Mouse (Mus musculus): ENCODE results near the gene Pttg1ip. TPM values are rescaled to one million over a fixed set of nuclear protein-coding genes. Genes with fewer than 3 reads are reported as not detected.

Gene Pttg1ip
- polyA plus RNA-seq, 1 experiment from 2014 or later, result 72.8 TPM

MicroRNAs encoded within 50 kb of the gene (microRNA counts, 519-probe panel; counts per million panel counts)
- 582 counts per million, percentile 70 among the panel's probes with 10 or more counts for microRNA mmu-miR-1930

Small RNA genes lying within 50 kb of the gene (microRNA-seq; reads per million reads assigned to microRNA genes)
- gene Mir1930, result 20.0 reads per million, percentile 31 among the genes with 10 or more reads in this experiment

Other genes with a start within 250 kb of the Pttg1ip start
- 2.9 and 3.2 TPM in 2 replicates for gene Adarb1, start 163.4 kb upstream of the Pttg1ip start, polyA plus RNA-seq (2016; fragmentation: Nextera tagmentation; extraction: Ambion mirVana)
- gene Fam207a, start 65.9 kb upstream of the Pttg1ip start, polyA plus RNA-seq (2016; fragmentation: Nextera tagmentation; extraction: Ambion mirVana), result 32.7 and 33.7 TPM in 2 replicates
- 13.5 and 13.9 TPM in 2 replicates for gene Itgb2, start 51.5 kb upstream of the Pttg1ip start, polyA plus RNA-seq (2016; fragmentation: Nextera tagmentation; extraction: Ambion mirVana)
- 138 and 146 TPM in 2 replicates for gene Sumo3, start 24.4 kb downstream of the Pttg1ip start, polyA plus RNA-seq (2016; fragmentation: Nextera tagmentation; extraction: Ambion mirVana)
- gene Gm49325, start 24.5 kb downstream of the Pttg1ip start, polyA plus RNA-seq (2016; fragmentation: Nextera tagmentation; extraction: Ambion mirVana), result 5.1 TPM in 1 of 2 replicates, not detected in the other
- 55.7 and 59.9 TPM in 2 replicates for gene Ube2g2, start 40.6 kb downstream of the Pttg1ip start, polyA plus RNA-seq (2016; fragmentation: Nextera tagmentation; extraction: Ambion mirVana)
- gene Tspear, start 104.8 kb downstream of the Pttg1ip start, polyA plus RNA-seq (2016; fragmentation: Nextera tagmentation; extraction: Ambion mirVana), result 0.05 TPM in 1 of 2 replicates, not detected in the other
- not detected in 2 replicates for gene Gm19402, start 109.0 kb downstream of the Pttg1ip start, polyA plus RNA-seq (2016; fragmentation: Nextera tagmentation; extraction: Ambion mirVana)
- gene Gm9508, start 115.5 kb downstream of the Pttg1ip start, polyA plus RNA-seq (2016; fragmentation: Nextera tagmentation; extraction: Ambion mirVana), result not detected in 2 replicates
- gene Gm10272, start 124.9 kb downstream of the Pttg1ip start, polyA plus RNA-seq (2016; fragmentation: Nextera tagmentation; extraction: Ambion mirVana), result not detected in 2 replicates
- not detected in 2 replicates for gene Gm10024, start 129.7 kb downstream of the Pttg1ip start, polyA plus RNA-seq (2016; fragmentation: Nextera tagmentation; extraction: Ambion mirVana)
- not detected in 2 replicates for gene Gm10142, start 134.1 kb downstream of the Pttg1ip start, polyA plus RNA-seq (2016; fragmentation: Nextera tagmentation; extraction: Ambion mirVana)
- gene Krtap12-1, start 138.9 kb downstream of the Pttg1ip start, polyA plus RNA-seq (2016; fragmentation: Nextera tagmentation; extraction: Ambion mirVana), result not detected in 2 replicates
- not detected in 2 replicates for gene Gm10100, start 144.8 kb downstream of the Pttg1ip start, polyA plus RNA-seq (2016; fragmentation: Nextera tagmentation; extraction: Ambion mirVana)
- gene Gm18596, start 160.9 kb downstream of the Pttg1ip start, polyA plus RNA-seq (2016; fragmentation: Nextera tagmentation; extraction: Ambion mirVana), result not detected in 2 replicates
- gene Gm9736, start 169.6 kb downstream of the Pttg1ip start, polyA plus RNA-seq (2016; fragmentation: Nextera tagmentation; extraction: Ambion mirVana), result not detected in 2 replicates
- not detected in 2 replicates for gene Gm3233, start 178.0 kb downstream of the Pttg1ip start, polyA plus RNA-seq (2016; fragmentation: Nextera tagmentation; extraction: Ambion mirVana)
- gene Gm3238, start 189.6 kb downstream of the Pttg1ip start, polyA plus RNA-seq (2016; fragmentation: Nextera tagmentation; extraction: Ambion mirVana), result not detected in 2 replicates
- gene Gm7138, start 195.2 kb downstream of the Pttg1ip start, polyA plus RNA-seq (2016; fragmentation: Nextera tagmentation; extraction: Ambion mirVana), result not detected in 2 replicates
- gene Gm3250, start 200.8 kb downstream of the Pttg1ip start, polyA plus RNA-seq (2016; fragmentation: Nextera tagmentation; extraction: Ambion mirVana), result not detected in 2 replicates
- not detected in 2 replicates for gene Gm7137, start 206.5 kb downstream of the Pttg1ip start, polyA plus RNA-seq (2016; fragmentation: Nextera tagmentation; extraction: Ambion mirVana)
- not detected in 2 replicates for gene Gm9639, start 213.4 kb downstream of the Pttg1ip start, polyA plus RNA-seq (2016; fragmentation: Nextera tagmentation; extraction: Ambion mirVana)
- not detected in 2 replicates for gene Gm19668, start 217.4 kb downstream of the Pttg1ip start, polyA plus RNA-seq (2016; fragmentation: Nextera tagmentation; extraction: Ambion mirVana)
- not detected in 2 replicates for gene Gm9507, start 230.1 kb downstream of the Pttg1ip start, polyA plus RNA-seq (2016; fragmentation: Nextera tagmentation; extraction: Ambion mirVana)
- not detected in 2 replicates for gene Gm2696, start 233.0 kb downstream of the Pttg1ip start, polyA plus RNA-seq (2016; fragmentation: Nextera tagmentation; extraction: Ambion mirVana)
- not detected in 2 replicates for gene Krtap10-4, start 245.4 kb downstream of the Pttg1ip start, polyA plus RNA-seq (2016; fragmentation: Nextera tagmentation; extraction: Ambion mirVana)